Mouse (Mus musculus) intestine, postnatal 0 days (tissue): Measurements from ENCODE around the gene Axin2. TPM values are rescaled to one million over a fixed set of nuclear protein-coding genes. Genes with fewer than 3 reads are reported as not detected.
A peak's percentile ranks its signal among the peaks of the same experiment; 100 is the strongest.

ENCODE experiments used
- ATAC-seq: fragments of 200-750 bp; cut with Nextera tagmentation; 2 replicates; pipeline ENCODE4 v1.8.0; 2017; ENCODE audit warnings: mild to moderate bottlenecking, moderate TSS enrichment, moderate library complexity
- H3K27ac ChIP-seq: fragments of 300-500 bp; sonication (generic); 2 replicates; pipeline ENCODE4 v1.5.1; 2014; ENCODE audit warnings: mild to moderate bottlenecking, low read depth, low read length, moderate library complexity
- H3K27me3 ChIP-seq: fragments of 300-500 bp; sonication (generic); replicated peaks from 2 replicates; pipeline ENCODE4 v1.6.1; 2014; ENCODE audit warnings: low read length, mixed read lengths; ENCODE audit not compliant: control insufficient read depth, insufficient read depth
- H3K36me3 ChIP-seq: fragments of 300-500 bp; sonication (generic); 2 replicates; pipeline ENCODE4 v1.6.1; 2014; ENCODE audit warnings: mild to moderate bottlenecking, moderate library complexity; ENCODE audit not compliant: control insufficient read depth, insufficient read depth
- H3K4me1 ChIP-seq: fragments of 300-500 bp; sonication (generic); replicated peaks from 2 replicates; pipeline ENCODE4 v1.6.1; 2014; ENCODE audit warnings: antibody characterized with exemption, low read length, mixed read lengths; ENCODE audit not compliant: control insufficient read depth, insufficient read depth
- H3K4me2 ChIP-seq: fragments of 300-500 bp; sonication (generic); replicated peaks from 2 replicates; pipeline ENCODE4 v1.6.1; 2014; ENCODE audit warnings: low read depth, mild to moderate bottlenecking, moderate library complexity
- H3K4me3 ChIP-seq: fragments of 300-500 bp; sonication (generic); 2 replicates; pipeline ENCODE4 v1.5.1; 2014; ENCODE audit warnings: low read depth, low read length
- H3K9ac ChIP-seq: fragments of 300-500 bp; sonication (generic); 2 replicates; pipeline ENCODE4 v1.6.1; 2014; ENCODE audit warnings: mild to moderate bottlenecking, low read depth, low read length
- H3K9me3 ChIP-seq: fragments of 300-500 bp; sonication (generic); 2 replicates; pipeline ENCODE4 v1.6.1; 2016; ENCODE audit warnings: mixed run types; ENCODE audit not compliant: control insufficient read depth
- CTCF ChIP-seq: sonication (generic); IDR thresholded peaks from 2 replicates; pipeline ENCODE4 v1.5.1; 2016; ENCODE audit warnings: low read depth, mild to moderate bottlenecking, control low read depth, antibody characterized with exemption, moderate library complexity
- WGBS: fragments of 180-500 bp; shearing (Covaris S2); extraction: QIAGEN DNeasy Blood & Tissue Kit; methylation state at CpG from one replicate; pipeline ENCODE4 v1.1.7; 2014; 5-methylcytosine and 5-hydroxymethylcytosine counted together
- polyA plus RNA-seq: library from polyadenylated mRNA; unstranded; fragments of >200 nt; fragmentation: Nextera tagmentation; extraction: Ambion mirVana; gene quantifications from 2 replicates; pipeline ENCODE4 v1.2.1, GENCODE M21; 2015

Gene Axin2
- polyA plus RNA-seq, 1 experiment from 2014 or later, result 3.1 TPM

- no peaks in the 10 kb centered on the region for H3K36me3 ChIP-seq
- WGBS, result 5% methylated on average over 14 of the region's 14 CpGs
- no peaks in the 10 kb centered on the region for H3K4me1 ChIP-seq
- peak overlapping the region; percentile 59 for H3K4me2 ChIP-seq
- no peak for ATAC-seq
- H3K9me3 ChIP-seq, result no peaks in the 10 kb centered on the region
- H3K9ac ChIP-seq, result no peak overlapping the region
- no peak for TF ChIP-seq CTCF
- H3K4me3 ChIP-seq, result peak overlapping the region; percentile 6; the same call in 1 of the 2 replicates
- no peaks in the 10 kb centered on the region for H3K27me3 ChIP-seq
- peak overlapping the region; percentile 52; the same call in 1 of the 2 replicates for H3K27ac ChIP-seq
These were observed 9.7 kb upstream of the Axin2 start for GRCm38 (mm10) chr11:108910328-108910886.

DNA sequence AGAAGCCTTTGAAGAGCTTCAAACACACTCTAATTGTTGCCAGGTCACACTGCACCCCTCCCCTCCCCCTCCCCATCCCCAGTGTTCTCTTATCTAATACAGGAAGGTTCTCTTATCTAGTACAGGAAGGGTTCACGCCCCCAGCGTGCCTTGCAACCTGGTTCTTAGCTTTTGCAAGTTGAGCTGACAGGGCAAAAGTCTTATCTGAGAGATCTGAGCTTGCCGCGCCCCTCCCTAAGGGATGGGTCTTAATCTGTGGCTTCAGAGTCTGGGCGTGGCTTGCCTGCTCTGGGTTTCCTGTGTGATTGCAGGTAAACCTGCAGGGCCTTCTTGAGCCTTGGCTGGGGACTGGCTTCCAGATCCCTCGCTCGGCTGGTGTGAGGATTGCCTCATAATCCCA, 9.2 kb upstream of the Axin2 start:
- 21% methylated on average over 7 of the region's 7 CpGs for WGBS
- H3K27ac ChIP-seq, result no peak overlapping the region
- no peaks in the 10 kb centered on the region for H3K9me3 ChIP-seq
- H3K27me3 ChIP-seq, result no peaks in the 10 kb centered on the region
- H3K4me3 ChIP-seq, result 0 out of 2 replicates have a peak overlapping the region, but pooled peaks have one; percentile 6
- H3K9ac ChIP-seq, result no peak overlapping the region
- H3K36me3 ChIP-seq, result no peaks in the 10 kb centered on the region
- no peaks in the 10 kb centered on the region for H3K4me1 ChIP-seq
- peak; percentile 56 for ATAC-seq
- TF ChIP-seq CTCF, result no peak
- H3K4me2 ChIP-seq, result peak overlapping the region; percentile 59

DNA sequence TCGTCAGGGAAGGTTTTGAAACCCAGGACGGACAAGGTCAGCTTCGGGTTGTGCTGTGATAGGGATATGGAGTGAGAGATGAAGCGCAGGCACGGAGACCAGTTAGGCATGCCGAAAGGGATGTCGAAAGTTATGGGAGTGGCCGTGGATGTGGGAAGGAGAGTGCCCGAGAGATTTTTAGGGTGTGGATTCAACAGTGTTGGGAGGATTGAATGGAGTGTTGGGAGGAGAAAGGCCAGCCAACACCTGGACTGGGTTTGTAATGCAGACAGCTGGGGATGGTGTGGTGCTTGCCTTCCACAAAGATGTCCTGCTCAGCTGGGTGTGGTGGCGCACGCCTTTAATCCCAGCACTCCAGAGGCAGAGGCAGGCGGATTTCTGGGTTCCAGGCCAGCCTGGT, 8.0 kb upstream of the Axin2 start:
- H3K4me3 ChIP-seq, result no peak overlapping the region
- H3K9ac ChIP-seq, result no peak overlapping the region
- no peaks in the 10 kb centered on the region for H3K9me3 ChIP-seq
- ATAC-seq, result no peak
- 97% methylated on average over 12 of the region's 12 CpGs for WGBS
- TF ChIP-seq CTCF, result no peak
- no peaks in the 10 kb centered on the region for H3K27me3 ChIP-seq
- H3K36me3 ChIP-seq, result no peaks in the 10 kb centered on the region
- no peak overlapping the region for H3K27ac ChIP-seq
- no peaks in the 10 kb centered on the region for H3K4me1 ChIP-seq
- H3K4me2 ChIP-seq, result no peak overlapping the region

- H3K4me2 ChIP-seq, result no peak overlapping the region
- no peak for ATAC-seq
- no peak overlapping the region; the same call in 1 of the 2 replicates for H3K27ac ChIP-seq
- no peak overlapping the region for H3K9ac ChIP-seq
- H3K4me1 ChIP-seq, result no peaks in the 10 kb centered on the region
- TF ChIP-seq CTCF, result no peak
- H3K4me3 ChIP-seq, result no peak overlapping the region
- no peaks in the 10 kb centered on the region for H3K9me3 ChIP-seq
- H3K27me3 ChIP-seq, result no peaks in the 10 kb centered on the region
- H3K36me3 ChIP-seq, result no peaks in the 10 kb centered on the region
- 42% methylated on average over 12 of the region's 12 CpGs for WGBS
These were observed 2.5 kb upstream of the Axin2 start for GRCm38 (mm10) chr11:108917422-108918324.

DNA sequence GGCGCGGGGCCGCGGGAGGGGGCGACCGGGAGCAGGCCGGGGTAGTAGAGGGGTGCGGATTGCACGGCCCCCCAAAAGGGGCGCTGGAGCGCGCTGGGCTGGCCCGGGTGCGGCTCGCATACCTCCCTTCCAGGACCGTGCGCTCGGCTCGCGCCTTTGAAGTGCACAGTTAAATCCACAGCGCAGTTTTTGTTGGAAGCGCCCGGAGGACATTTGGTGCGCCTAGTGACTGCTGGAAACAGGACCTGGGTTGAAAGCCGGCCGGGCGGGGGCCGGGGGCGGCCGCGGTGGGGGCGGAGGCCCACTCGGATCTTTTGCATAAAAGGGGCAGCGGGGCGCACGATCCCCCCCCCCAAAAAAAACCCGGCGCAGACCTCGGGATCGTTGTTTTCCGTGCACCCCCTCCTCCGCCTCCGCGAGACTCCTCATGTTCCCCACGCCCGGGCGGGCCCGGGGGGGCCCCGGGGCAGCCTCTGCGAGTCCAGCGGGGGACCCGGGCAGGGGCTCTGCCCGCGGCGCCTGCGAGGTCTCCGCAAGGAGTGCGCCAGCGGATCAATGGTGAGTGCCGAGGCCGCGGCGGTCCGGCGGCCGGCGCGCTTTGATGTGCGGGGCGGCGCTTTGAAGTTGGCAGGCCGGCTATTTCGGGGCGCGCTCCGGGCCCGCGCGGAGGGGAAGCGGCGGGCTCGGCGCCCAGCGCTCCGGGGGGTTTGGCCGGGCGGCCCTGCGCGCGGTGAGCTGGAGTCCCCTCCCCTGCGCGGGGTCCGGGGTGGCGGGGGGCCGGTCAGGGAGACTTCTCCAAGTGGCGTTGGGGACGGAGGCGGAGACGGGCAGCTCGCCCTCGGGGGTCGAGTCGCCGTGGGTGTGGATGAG, 722 bp downstream of the Axin2 start:
- Histone ChIP-seq H3K36me3 (peaks cover 4% of the 10 kb centered on the region; the same call in 1 of the 2 replicates), H3K4me1 (peaks cover 5% of the 10 kb centered on the region), H3K4me3 (peak overlapping the region; percentile 83), H3K4me2 (peak overlapping the region; percentile 91), H3K9ac (peak overlapping the region; percentile 83), H3K27ac (peak overlapping the region; percentile 98), H3K9me3 (no peaks in the 10 kb centered on the region), H3K27me3 (no peaks in the 10 kb centered on the region)
- peak; percentile 86 for ATAC-seq
- WGBS, result under 1% methylated on average over 83 of the region's 104 CpGs
- TF ChIP-seq CTCF, result peak; percentile 36
